Mouse (Mus musculus) left cerebral cortex, adult 2 months (tissue): Measurements from ENCODE around the gene Lrmp. TPM values are rescaled to one million over a fixed set of nuclear protein-coding genes. Genes with fewer than 3 reads are reported as not detected.

ENCODE experiments used
- DNase-seq, 2 experiments: peaks; one replicate each; pipeline ENCODE4 v3.0.0; 2021 to 2022; ENCODE audit warnings: low spot score in 2 of 2, mixed read lengths in 1 of 2; ENCODE audit errors: extremely low spot score in 1 of 2
- H3K27ac ChIP-seq: fragments of 200-600 bp; 2 replicates; pipeline ENCODE4 v1.8.1; 2022
- H3K4me3 ChIP-seq: fragments of 200-600 bp; 2 replicates; pipeline ENCODE4 v1.8.1; 2022
- CTCF ChIP-seq: fragments of 200-600 bp; IDR thresholded peaks from 2 replicates; pipeline ENCODE4 v1.8.1; 2022; ENCODE audit warnings: antibody characterized with exemption, mild to moderate bottlenecking, moderate library complexity
- intact Hi-C: fragments of 180-260 bp; cut with DNase I; formaldehyde crosslinking; loops from one replicate; pipeline ENCODE4 v1.15.1; 2025
- total RNA-seq, 2 experiments: library from RNA; stranded (reverse); gene quantifications; 2 replicates each; pipeline ENCODE4 v1.2.3; 2021

Lrmp gene
- total RNA-seq, 2 experiments from 2014 or later: 2.4 to 2.5 TPM

DNA sequence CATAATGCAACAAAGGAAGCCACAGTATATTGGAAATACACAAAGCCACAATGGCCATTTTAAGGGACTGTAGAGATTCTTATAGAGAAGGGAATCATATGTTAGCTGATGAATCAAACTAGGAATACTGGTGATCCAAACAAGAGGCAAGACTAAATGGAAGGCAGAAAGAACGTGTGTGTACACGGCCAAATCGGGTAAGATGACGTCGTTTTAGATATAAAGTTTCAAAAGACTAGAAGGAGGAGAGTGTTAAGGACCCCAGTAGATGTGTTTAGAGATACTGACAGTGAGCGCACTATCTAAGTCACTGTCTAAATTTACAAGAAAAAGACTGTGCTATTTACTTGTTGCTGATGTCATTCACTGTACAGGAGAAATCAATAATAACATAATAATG, 108.8 kb downstream of the Lrmp start:
- no peak for TF ChIP-seq CTCF
- no peak for DNase-seq
- H3K4me3 ChIP-seq: no peak overlapping the region
- intact Hi-C loops: no loop called here
- no peak overlapping the region for H3K27ac ChIP-seq

Other genes starting within 250 kb of the Lrmp start
- 10 to 100 TPM; 84.3 to 85.4 TPM for gene Bcat1, start 39.5 kb upstream of the Lrmp start, total RNA-seq
- gene Casc1, start 95.4 kb downstream of the Lrmp start, total RNA-seq: 1 to 10 TPM; 1.3 to 1.9 TPM
- gene Etfrf1, start 95.5 kb downstream of the Lrmp start, total RNA-seq: 10 to 100 TPM; 22.5 to 23.4 TPM
- 10 to 100 TPM; 78.4 to 79.8 TPM for gene Kras, start 134.6 kb downstream of the Lrmp start, total RNA-seq